24 mouse cellular contexts compared by ENCODE assay signal in genomic region chr5:24635526-24636141, GRCm38 (mm10). TPM values are rescaled to one million over a fixed set of nuclear protein-coding genes. Genes with fewer than 3 reads are reported as not detected.
A peak's percentile ranks its signal among the peaks of the same experiment; 100 is the strongest.
DNase-seq lines count a peak whose midpoint lies in the region; ATAC-seq and TF ChIP-seq lines count a peak whose summit lies in the region.
"Had no signal": no experiment of that assay in that cellular context is flagged by ENCODE, and none has a peak within 500 bp of the region (broad histone marks: within the 10 kb centered on the region; RNA-seq: fewer than 3 reads in every experiment).

No protein-coding gene starts in this region.

- TF ChIP-seq CTCF in MEL (IDR thresholded peaks at IDR 0.05 in 2 of 3, conservative IDR thresholded peaks at IDR 0.05 in 1 of 3; ENCODE audit: control insufficient read depth in 1 of 3, insufficient read depth in 1 of 3, low read depth in 2 of 3, low read length in 3 of 3, poor library complexity in 1 of 3, severe bottlenecking in 1 of 3): no peak

- TF ChIP-seq POLR2A in MEL (IDR thresholded peaks at IDR 0.05; ENCODE audit: control insufficient read depth in 1 of 2, insufficient read depth in 1 of 2, low read depth in 1 of 2, low read length in 2 of 2, poor library complexity in 1 of 2): no peak

- H3K4me2 ChIP-seq in forebrain, embryonic 13.5 days: no peak overlapping the region
- H3K4me2 ChIP-seq in forebrain, embryonic 11.5 days (ENCODE audit: low read depth, low read length, severe bottlenecking): no peak overlapping the region
- H3K4me2 ChIP-seq in hindbrain, embryonic 16.5 days (ENCODE audit: low read length): no peak overlapping the region
- no peak overlapping the region for H3K4me2 ChIP-seq in hindbrain, embryonic 11.5 days (replicated peaks; ENCODE audit: low read depth, low read length)
- H3K4me2 ChIP-seq in forebrain, embryonic 15.5 days (replicated peaks): no peak overlapping the region
- H3K4me2 ChIP-seq: embryonic facial prominence, embryonic 15.5 days had no signal

- no peak overlapping the region for H3K9ac ChIP-seq in forebrain, embryonic 13.5 days
- no peak overlapping the region for H3K9ac ChIP-seq in forebrain, embryonic 11.5 days (ENCODE audit: low read length)
- H3K9ac ChIP-seq in hindbrain, embryonic 16.5 days (ENCODE audit: low read depth, low read length): no peak overlapping the region
- H3K9ac ChIP-seq in hindbrain, embryonic 11.5 days (ENCODE audit: low read depth, low read length): no peak overlapping the region
- no peak overlapping the region for H3K9ac ChIP-seq in MEL (ENCODE audit: control insufficient read depth, low read depth, low read length, poor library complexity, severe bottlenecking)
- no peak overlapping the region for H3K9ac ChIP-seq in forebrain, embryonic 15.5 days (replicated peaks)
- H3K9ac ChIP-seq: embryonic facial prominence, embryonic 15.5 days had no signal

- no peak overlapping the region for H3K4me3 ChIP-seq in forebrain, embryonic 13.5 days
- H3K4me3 ChIP-seq in forebrain, embryonic 11.5 days (ENCODE audit: low read depth, low read length): no peak overlapping the region
- H3K4me3 ChIP-seq in hindbrain, embryonic 16.5 days (ENCODE audit: low read length): no peak overlapping the region
- H3K4me3 ChIP-seq in hindbrain, embryonic 11.5 days (ENCODE audit: low read depth, low read length): no peak overlapping the region
- H3K4me3 ChIP-seq in MEL (ENCODE audit: control insufficient read depth in 1 of 2, insufficient read depth in 1 of 2, low read depth in 2 of 2, low read length in 2 of 2): no peak overlapping the region
- H3K4me3 ChIP-seq in forebrain, embryonic 15.5 days: no peak overlapping the region
- H3K4me3 ChIP-seq: embryonic facial prominence, embryonic 15.5 days; erythroblast, embryonic 14.5 days; gastrocnemius, adult 2 months; heart, embryonic 10.5 days had no signal

- 42% methylated on average over 6 of the region's 6 CpGs for WGBS in forebrain, embryonic 13.5 days
- 67% methylated on average over 6 of the region's 6 CpGs for WGBS in forebrain, embryonic 11.5 days
- WGBS in hindbrain, embryonic 16.5 days: 48% methylated on average over 6 of the region's 6 CpGs
- WGBS in hindbrain, embryonic 11.5 days: 66% methylated on average over 6 of the region's 6 CpGs
- WGBS in forebrain, embryonic 15.5 days: 36% methylated on average over 6 of the region's 6 CpGs

- H3K79me2 ChIP-seq in MEL (ENCODE audit: control insufficient read depth, insufficient read depth, low read length, poor library complexity): no peaks in the 10 kb centered on the region

- H3K9me3 ChIP-seq in forebrain, embryonic 13.5 days (replicated peaks): no peaks in the 10 kb centered on the region
- no peaks in the 10 kb centered on the region for H3K9me3 ChIP-seq in forebrain, embryonic 11.5 days (ENCODE audit: control insufficient read depth, low read length)
- no peaks in the 10 kb centered on the region for H3K9me3 ChIP-seq in hindbrain, embryonic 16.5 days (ENCODE audit: control insufficient read depth, low read length)
- H3K9me3 ChIP-seq in hindbrain, embryonic 11.5 days (ENCODE audit: control insufficient read depth, low read length): no peaks in the 10 kb centered on the region
- no peaks in the 10 kb centered on the region for H3K9me3 ChIP-seq in MEL (replicated peaks; ENCODE audit: insufficient read depth, low read length)
- no peaks in the 10 kb centered on the region for H3K9me3 ChIP-seq in forebrain, embryonic 15.5 days
- H3K9me3 ChIP-seq: embryonic facial prominence, embryonic 15.5 days; heart, embryonic 10.5 days had no signal

- DNase-seq in forebrain, embryonic 11.5 days (ENCODE audit: low spot score): no peak
- no peak for DNase-seq in hindbrain, embryonic 11.5 days (ENCODE audit: low spot score)
- DNase-seq in MEL (ENCODE audit: low read depth, low spot score): peak; percentile 39
- DNase-seq in adrenal gland, postnatal 36 days: no peak
- DNase-seq: adrenal gland, adult 2 months; adrenal gland, postnatal 25 days; cerebellum, adult 11 months; cerebellum, adult 8-10 months; cerebellum, postnatal 14 days; embryo, embryonic 11 days; gastrocnemius, adult 2 months; gastrocnemius, postnatal 36 days; heart, adult 11 months; heart, postnatal 10 days; kidney, adult 11 months; kidney, adult 9 months had no signal

- peak; percentile 46; the same call in 1 of the 2 replicates for ATAC-seq in forebrain, embryonic 13.5 days
- no peak for ATAC-seq in forebrain, embryonic 11.5 days (replicated peaks; ENCODE audit: low FRiP score)
- peak; percentile 59 for ATAC-seq in hindbrain, embryonic 16.5 days
- ATAC-seq in hindbrain, embryonic 11.5 days (ENCODE audit: low FRiP score): no peak
- ATAC-seq in forebrain, embryonic 15.5 days (replicated peaks): peak; percentile 67
- ATAC-seq: activated CD4-positive, CD25-positive, alpha-beta regulatory T cell, adult 4 months; Patski had no signal

- no peak for TF ChIP-seq EP300 in MEL (IDR thresholded peaks at IDR 0.05; ENCODE audit: low read depth in 1 of 2, low read length in 2 of 2)

- no peak for TF ChIP-seq RAD21 in MEL (IDR thresholded peaks at IDR 0.05; ENCODE audit: low read depth, low read length)

- H3K27me3 ChIP-seq in forebrain, embryonic 13.5 days: no peaks in the 10 kb centered on the region
- no peaks in the 10 kb centered on the region for H3K27me3 ChIP-seq in forebrain, embryonic 11.5 days (ENCODE audit: control insufficient read depth, insufficient read depth, low read length)
- no peaks in the 10 kb centered on the region for H3K27me3 ChIP-seq in hindbrain, embryonic 16.5 days (replicated peaks; ENCODE audit: control insufficient read depth, insufficient read depth, low read length)
- H3K27me3 ChIP-seq in hindbrain, embryonic 11.5 days (ENCODE audit: control insufficient read depth, insufficient read depth, low read length): no peaks in the 10 kb centered on the region
- H3K27me3 ChIP-seq in MEL (ENCODE audit: control insufficient read depth in 1 of 2, insufficient read depth in 2 of 2, low read length in 2 of 2): no peaks in the 10 kb centered on the region; a peak in 2 of 4 replicates
- no peaks in the 10 kb centered on the region for H3K27me3 ChIP-seq in forebrain, embryonic 15.5 days
- H3K27me3 ChIP-seq: embryonic facial prominence, embryonic 15.5 days; Patski had no signal

- H3K27ac ChIP-seq in forebrain, embryonic 13.5 days: no peak overlapping the region
- H3K27ac ChIP-seq in forebrain, embryonic 11.5 days (ENCODE audit: low read depth, low read length): no peak overlapping the region
- H3K27ac ChIP-seq in hindbrain, embryonic 16.5 days (ENCODE audit: low read depth, low read length): no peak overlapping the region
- no peak overlapping the region for H3K27ac ChIP-seq in hindbrain, embryonic 11.5 days (ENCODE audit: low read depth, low read length)
- peak overlapping the region; percentile 45; the same call in 1 of the 2 replicates for H3K27ac ChIP-seq in MEL (ENCODE audit: control insufficient read depth, low read depth, low read length)
- H3K27ac ChIP-seq in forebrain, embryonic 15.5 days (replicated peaks): no peak overlapping the region
- H3K27ac ChIP-seq: embryonic facial prominence, embryonic 15.5 days; gastrocnemius, adult 2 months; heart, embryonic 10.5 days had no signal

- peaks cover 20% of the 10 kb centered on the region for H3K4me1 ChIP-seq in forebrain, embryonic 13.5 days
- 0 out of 2 replicates have a peak, but pooled peaks cover 4% of the 10 kb centered on the region for H3K4me1 ChIP-seq in forebrain, embryonic 11.5 days (replicated peaks; ENCODE audit: control insufficient read depth, insufficient read depth, low read length)
- peaks cover 3% of the 10 kb centered on the region; the same call in 1 of the 2 replicates for H3K4me1 ChIP-seq in hindbrain, embryonic 16.5 days (ENCODE audit: control insufficient read depth, insufficient read depth, low read depth, low read length)
- no peaks in the 10 kb centered on the region for H3K4me1 ChIP-seq in hindbrain, embryonic 11.5 days (replicated peaks; ENCODE audit: control insufficient read depth, insufficient read depth, low read length)
- peaks cover 0 to 20% of the 10 kb centered on the region in 2 experiments; a peak in 3 of 4 replicates for H3K4me1 ChIP-seq in MEL (ENCODE audit: control insufficient read depth in 1 of 2, insufficient read depth in 2 of 2, low read length in 2 of 2)
- H3K4me1 ChIP-seq in forebrain, embryonic 15.5 days: peaks cover 12% of the 10 kb centered on the region
- H3K4me1 ChIP-seq: embryonic facial prominence, embryonic 15.5 days had no signal

- no peaks in the 10 kb centered on the region for H3K36me3 ChIP-seq in forebrain, embryonic 13.5 days (ENCODE audit: poor library complexity, severe bottlenecking)
- H3K36me3 ChIP-seq in forebrain, embryonic 11.5 days (ENCODE audit: control insufficient read depth, insufficient read depth, low read length): no peaks in the 10 kb centered on the region
- no peaks in the 10 kb centered on the region for H3K36me3 ChIP-seq in hindbrain, embryonic 16.5 days (ENCODE audit: control insufficient read depth, insufficient read depth, low read length)
- no peaks in the 10 kb centered on the region for H3K36me3 ChIP-seq in hindbrain, embryonic 11.5 days (ENCODE audit: control insufficient read depth, insufficient read depth, low read length)
- peaks cover 0 to 7% of the 10 kb centered on the region in 2 experiments; a peak in 2 of 4 replicates for H3K36me3 ChIP-seq in MEL (ENCODE audit: control insufficient read depth in 1 of 2, insufficient read depth in 2 of 2, low read length in 2 of 2)
- no peaks in the 10 kb centered on the region for H3K36me3 ChIP-seq in forebrain, embryonic 15.5 days
- H3K36me3 ChIP-seq: embryonic facial prominence, embryonic 15.5 days; heart, embryonic 10.5 days had no signal

RNA-seq across cellular contexts. Expression of gene Smarcd3, which starts 11.4 kb away (rescaled TPM):
- 111 and 114 TPM in 2 replicates for polyA plus RNA-seq in forebrain, embryonic 13.5 days (2015; fragmentation: Nextera tagmentation; extraction: Ambion mirVana)
- polyA plus RNA-seq in forebrain, embryonic 11.5 days (2014; fragmentation: Nextera tagmentation; extraction: Ambion mirVana): 76.0 and 93.8 TPM in 2 replicates
- polyA plus RNA-seq in hindbrain, embryonic 16.5 days (2015; fragmentation: Nextera tagmentation; extraction: Ambion mirVana): 128 and 133 TPM in 2 replicates
- polyA plus RNA-seq in hindbrain, embryonic 11.5 days (2014; fragmentation: Nextera tagmentation; extraction: Ambion mirVana): 42.3 and 45.9 TPM in 2 replicates
- 2.1 and 2.7 TPM in 2 replicates for total RNA-seq in MEL (2012; rRNA removed)
- polyA plus RNA-seq in MEL (2012; ENCODE audit: insufficient read depth in 1 of 2, insufficient read length in 2 of 2, low read depth in 1 of 2, low replicate concordance in 2 of 2, missing spikeins in 1 of 2): 10 to 100 TPM in 1 of 2 experiments, not detected in 1; 16.5 TPM
- polyA plus RNA-seq in forebrain, embryonic 15.5 days (2015; fragmentation: Nextera tagmentation; extraction: Ambion mirVana): 171 and 176 TPM in 2 replicates
- total RNA-seq in adrenal gland, postnatal 36 days (2021): 10 to 100 TPM; 16.0 to 17.4 TPM
- polyA plus RNA-seq: erythroblast, embryonic 14.5 days had no signal

RNA-seq across cellular contexts. Expression of gene Chpf2, which starts 49.1 kb away (rescaled TPM):
- 15.0 and 17.2 TPM in 2 replicates for polyA plus RNA-seq in forebrain, embryonic 13.5 days (2015; fragmentation: Nextera tagmentation; extraction: Ambion mirVana)
- 11.4 and 11.5 TPM in 2 replicates for polyA plus RNA-seq in forebrain, embryonic 11.5 days (2014; fragmentation: Nextera tagmentation; extraction: Ambion mirVana)
- polyA plus RNA-seq in hindbrain, embryonic 16.5 days (2015; fragmentation: Nextera tagmentation; extraction: Ambion mirVana): 20.6 and 21.9 TPM in 2 replicates
- 8.6 and 8.7 TPM in 2 replicates for polyA plus RNA-seq in hindbrain, embryonic 11.5 days (2014; fragmentation: Nextera tagmentation; extraction: Ambion mirVana)
- 37.1 and 37.9 TPM in 2 replicates for total RNA-seq in MEL (2012; rRNA removed)
- polyA plus RNA-seq in MEL (2012; ENCODE audit: insufficient read depth in 1 of 2, insufficient read length in 2 of 2, low read depth in 1 of 2, low replicate concordance in 2 of 2, missing spikeins in 1 of 2): 10 to 100 TPM in 1 of 2 experiments, not detected in 1; 39.7 TPM
- polyA plus RNA-seq in forebrain, embryonic 15.5 days (2015; fragmentation: Nextera tagmentation; extraction: Ambion mirVana): 19.7 and 21.1 TPM in 2 replicates
- total RNA-seq in adrenal gland, postnatal 36 days (2021): 10 to 100 TPM; 35.7 to 52.5 TPM

RNA-seq across cellular contexts. Expression of gene Nub1, which starts 49.7 kb away (rescaled TPM):
- polyA plus RNA-seq in forebrain, embryonic 13.5 days (2015; fragmentation: Nextera tagmentation; extraction: Ambion mirVana): 40.5 and 40.9 TPM in 2 replicates
- polyA plus RNA-seq in forebrain, embryonic 11.5 days (2014; fragmentation: Nextera tagmentation; extraction: Ambion mirVana): 33.9 and 34.0 TPM in 2 replicates
- 48.8 and 49.5 TPM in 2 replicates for polyA plus RNA-seq in hindbrain, embryonic 16.5 days (2015; fragmentation: Nextera tagmentation; extraction: Ambion mirVana)
- 36.0 and 37.3 TPM in 2 replicates for polyA plus RNA-seq in hindbrain, embryonic 11.5 days (2014; fragmentation: Nextera tagmentation; extraction: Ambion mirVana)
- 38.3 and 45.0 TPM in 2 replicates for total RNA-seq in MEL (2012; rRNA removed)
- 10 to 100 TPM in 1 of 2 experiments, not detected in 1; 59.6 TPM for polyA plus RNA-seq in MEL (2012; ENCODE audit: insufficient read depth in 1 of 2, insufficient read length in 2 of 2, low read depth in 1 of 2, low replicate concordance in 2 of 2, missing spikeins in 1 of 2)
- polyA plus RNA-seq in forebrain, embryonic 15.5 days (2015; fragmentation: Nextera tagmentation; extraction: Ambion mirVana): 59.7 and 61.2 TPM in 2 replicates
- 10 to 100 TPM; 55.6 to 69.4 TPM for total RNA-seq in adrenal gland, postnatal 36 days (2021)

RNA-seq across cellular contexts. Expression of gene Abcf2, which starts 58.4 kb away (rescaled TPM):
- polyA plus RNA-seq in forebrain, embryonic 13.5 days (2015; fragmentation: Nextera tagmentation; extraction: Ambion mirVana): 117 and 124 TPM in 2 replicates
- polyA plus RNA-seq in forebrain, embryonic 11.5 days (2014; fragmentation: Nextera tagmentation; extraction: Ambion mirVana): 153 and 165 TPM in 2 replicates
- polyA plus RNA-seq in hindbrain, embryonic 16.5 days (2015; fragmentation: Nextera tagmentation; extraction: Ambion mirVana): 80.9 and 84.8 TPM in 2 replicates
- polyA plus RNA-seq in hindbrain, embryonic 11.5 days (2014; fragmentation: Nextera tagmentation; extraction: Ambion mirVana): 121 and 136 TPM in 2 replicates
- total RNA-seq in MEL (2012; rRNA removed): 228 and 257 TPM in 2 replicates
- polyA plus RNA-seq in MEL (2012; ENCODE audit: insufficient read depth in 1 of 2, insufficient read length in 2 of 2, low read depth in 1 of 2, low replicate concordance in 2 of 2, missing spikeins in 1 of 2): 100 to 1,000 TPM in 1 of 2 experiments, not detected in 1; 244 TPM
- polyA plus RNA-seq in forebrain, embryonic 15.5 days (2015; fragmentation: Nextera tagmentation; extraction: Ambion mirVana): 101 and 106 TPM in 2 replicates
- 10 to 100 TPM; 69.3 to 79.2 TPM for total RNA-seq in adrenal gland, postnatal 36 days (2021)

Comparison
In these comparisons a context has a peak if more than half of its experiments do, and no peak if none do; other contexts are left out.
1. ATAC-seq: peak in forebrain, embryonic 13.5 days (single experiment), hindbrain, embryonic 16.5 days (single experiment) and forebrain, embryonic 15.5 days (single experiment); none in forebrain, embryonic 11.5 days (single experiment) and hindbrain, embryonic 11.5 days (single experiment).